Mouse (Mus musculus) midbrain, embryonic 14.5 days (tissue): ENCODE results near the gene Zkscan6. TPM values are rescaled to one million over a fixed set of nuclear protein-coding genes. Genes with fewer than 3 reads are reported as not detected.
A peak's percentile ranks its signal among the peaks of the same experiment; 100 is the strongest.

Experiments
- ATAC-seq: fragments of 200-750 bp; cut with Nextera tagmentation; 2 replicates; pipeline ENCODE4 v1.8.0; 2017; ENCODE audit warnings: moderate number of reproducible peaks, moderate library complexity; ENCODE audit not compliant: low FRiP score, low TSS enrichment
- DNase-seq: peaks from one replicate; pipeline ENCODE4 v3.0.0-alpha.2; 2015
- H3K27ac ChIP-seq: fragments of 300-500 bp; sonication (generic); replicated peaks from 2 replicates; pipeline ENCODE4 v1.5.1; 2014; ENCODE audit warnings: mild to moderate bottlenecking, low read depth, low read length, moderate library complexity
- H3K27me3 ChIP-seq: fragments of 300-500 bp; sonication (generic); 2 replicates; pipeline ENCODE4 v1.6.1; 2014; ENCODE audit warnings: low read length, control low read depth, mixed read lengths; ENCODE audit not compliant: control insufficient read depth, insufficient read depth
- H3K36me3 ChIP-seq: fragments of 300-500 bp; sonication (generic); 2 replicates; pipeline ENCODE4 v1.6.1; 2014; ENCODE audit warnings: low read length, control low read depth; ENCODE audit not compliant: control insufficient read depth, insufficient read depth
- H3K4me1 ChIP-seq: fragments of 300-500 bp; sonication (generic); 2 replicates; pipeline ENCODE4 v1.6.1; 2014; ENCODE audit warnings: mild to moderate bottlenecking, antibody characterized with exemption, low read length, control low read depth; ENCODE audit not compliant: control insufficient read depth, insufficient read depth
- H3K4me2 ChIP-seq: fragments of 300-500 bp; sonication (generic); 2 replicates; pipeline ENCODE4 v1.6.1; 2014; ENCODE audit warnings: mild to moderate bottlenecking, low read length, moderate library complexity
- H3K4me3 ChIP-seq: fragments of 300-500 bp; sonication (generic); replicated peaks from 2 replicates; pipeline ENCODE4 v1.5.1; 2014; ENCODE audit warnings: low read depth, low read length
- H3K9ac ChIP-seq: fragments of 300-500 bp; sonication (generic); replicated peaks from 2 replicates; pipeline ENCODE4 v1.6.1; 2014; ENCODE audit warnings: mild to moderate bottlenecking, low read length, moderate library complexity
- H3K9me3 ChIP-seq: fragments of 300-500 bp; sonication (generic); 2 replicates; pipeline ENCODE4 v1.6.1; 2016; ENCODE audit warnings: low read length, control low read depth, mixed read lengths; ENCODE audit not compliant: control insufficient read depth
- WGBS: fragments of 180-500 bp; shearing (Covaris S2); extraction: QIAGEN DNeasy Blood & Tissue Kit; methylation state at CpG from one replicate; pipeline ENCODE4 v1.1.7; 2014; 5-methylcytosine and 5-hydroxymethylcytosine counted together
- polyA plus RNA-seq: library from polyadenylated mRNA; unstranded; fragments of >200 nt; fragmentation: Nextera tagmentation; extraction: Ambion mirVana; gene quantifications from 2 replicates; pipeline ENCODE4 v1.2.1, GENCODE M21; 2014

Gene Zkscan6
- polyA plus RNA-seq, 1 experiment from 2014 or later, result 19.2 TPM

- Histone ChIP-seq H3K4me1 (no peaks in the 10 kb centered on the region), H3K27me3 (no peaks in the 10 kb centered on the region), H3K9ac (no peak overlapping the region), H3K9me3 (no peaks in the 10 kb centered on the region), H3K4me2 (no peak overlapping the region), H3K27ac (no peak overlapping the region), H3K4me3 (no peak overlapping the region), H3K36me3 (peaks cover 8% of the 10 kb centered on the region; the same call in 1 of the 2 replicates)
- ATAC-seq, result no peak
- WGBS, result 54% methylated on average over 2 of the region's 2 CpGs
- no peak for DNase-seq
Observed at GRCm38 (mm10) chr11:65776906-65777611, 29.9 kb upstream of the Zkscan6 start.

- no peak for DNase-seq
- H3K27me3 ChIP-seq, result no peaks in the 10 kb centered on the region
- H3K9me3 ChIP-seq, result no peaks in the 10 kb centered on the region
- no peak overlapping the region for H3K27ac ChIP-seq
- no peak overlapping the region for H3K4me2 ChIP-seq
- H3K9ac ChIP-seq, result no peak overlapping the region
- no peaks in the 10 kb centered on the region for H3K4me1 ChIP-seq
- 84% methylated on average over 5 of the region's 5 CpGs for WGBS
- peaks cover 8% of the 10 kb centered on the region; the same call in 1 of the 2 replicates for H3K36me3 ChIP-seq
- no peak overlapping the region for H3K4me3 ChIP-seq
- ATAC-seq, result no peak
Observed at GRCm38 (mm10) chr11:65777810-65778209, 29.2 kb upstream of the Zkscan6 start.

- no peaks in the 10 kb centered on the region for H3K27me3 ChIP-seq
- H3K4me3 ChIP-seq, result no peak overlapping the region
- H3K9me3 ChIP-seq, result no peaks in the 10 kb centered on the region
- H3K9ac ChIP-seq, result no peak overlapping the region
- WGBS, result 90% methylated on average over 1 of the region's 1 CpGs
- H3K4me2 ChIP-seq, result no peak overlapping the region
- peaks cover 8% of the 10 kb centered on the region; the same call in 1 of the 2 replicates for H3K36me3 ChIP-seq
- no peak for ATAC-seq
- no peak overlapping the region for H3K27ac ChIP-seq
- H3K4me1 ChIP-seq, result no peaks in the 10 kb centered on the region
- DNase-seq, result no peak
Observed at GRCm38 (mm10) chr11:65779066-65779465, 27.9 kb upstream of the Zkscan6 start.

GRCm38 (mm10) chr11:65779578-65779977 is 27.4 kb upstream of the Zkscan6 start:
- Histone ChIP-seq H3K9ac (no peak overlapping the region), H3K4me3 (no peak overlapping the region), H3K4me2 (no peak overlapping the region), H3K27me3 (no peaks in the 10 kb centered on the region), H3K27ac (no peak overlapping the region), H3K4me1 (no peaks in the 10 kb centered on the region), H3K36me3 (peaks cover 8% of the 10 kb centered on the region; the same call in 1 of the 2 replicates), H3K9me3 (no peaks in the 10 kb centered on the region)
- DNase-seq (no peak), ATAC-seq (no peak)
- 97% methylated on average over 1 of the region's 1 CpGs for WGBS

- Histone ChIP-seq H3K9ac (no peak overlapping the region), H3K4me1 (peaks cover 8% of the 10 kb centered on the region), H3K27ac (no peak overlapping the region), H3K36me3 (peaks cover 8% of the 10 kb centered on the region; the same call in 1 of the 2 replicates), H3K4me3 (no peak overlapping the region), H3K9me3 (no peaks in the 10 kb centered on the region), H3K27me3 (no peaks in the 10 kb centered on the region), H3K4me2 (no peak overlapping the region)
- 89% methylated on average over 3 of the region's 3 CpGs for WGBS
- no peak for ATAC-seq
- no peak for DNase-seq
Observed at GRCm38 (mm10) chr11:65781596-65781995, 25.4 kb upstream of the Zkscan6 start.

GRCm38 (mm10) chr11:65786160-65786559 is 20.8 kb upstream of the Zkscan6 start:
- Histone ChIP-seq H3K36me3 (no peaks in the 10 kb centered on the region), H3K9me3 (no peaks in the 10 kb centered on the region), H3K4me3 (peak overlapping the region; percentile 95; the same call in 1 of the 2 replicates), H3K4me1 (peaks cover 14% of the 10 kb centered on the region), H3K27me3 (no peaks in the 10 kb centered on the region), H3K27ac (no peak overlapping the region), H3K9ac (no peak overlapping the region), H3K4me2 (peak overlapping the region; percentile 77)
- ATAC-seq (no peak), DNase-seq (no peak)
- 92% methylated on average over 2 of the region's 2 CpGs for WGBS

- Histone ChIP-seq H3K4me2 (peak overlapping the region; percentile 77), H3K4me1 (peaks cover 14% of the 10 kb centered on the region), H3K9me3 (no peaks in the 10 kb centered on the region), H3K36me3 (no peaks in the 10 kb centered on the region), H3K9ac (peak overlapping the region; percentile 98), H3K4me3 (peak overlapping the region; percentile 95), H3K27ac (peak overlapping the region; percentile 95), H3K27me3 (no peaks in the 10 kb centered on the region)
- WGBS, result under 1% methylated on average over 53 of the region's 71 CpGs
- ATAC-seq, result peak; percentile 86
- peak; percentile 51 for DNase-seq
Observed at GRCm38 (mm10) chr11:65787421-65788151, 19.4 kb upstream of the Zkscan6 start.

GRCm38 (mm10) chr11:65788154-65788553 is 18.8 kb upstream of the Zkscan6 start, which contains the start of gene Map2k4:
TSS of gene Map2k4 (minus strand) at chr11:65788297.
- Histone ChIP-seq H3K27ac (peak within 1 kb of the TSS; percentile 95), H3K4me3 (peak within 1 kb of the TSS; percentile 95), H3K4me1 (peaks cover 14% of the 10 kb centered on the region), H3K9ac (peak within 1 kb of the TSS; percentile 98), H3K27me3 (no peaks in the 10 kb centered on the region), H3K9me3 (no peaks in the 10 kb centered on the region), H3K36me3 (no peaks in the 10 kb centered on the region), H3K4me2 (peak within 1 kb of the TSS; percentile 77)
- ATAC-seq (peak; percentile 99), DNase-seq (peak; percentile 96)
- under 1% methylated on average over 30 of the region's 36 CpGs for WGBS
